Mouse (Mus musculus) forebrain, postnatal 0 days (tissue): ENCODE measurements at regions not wholly inside any gene's neighbourhood (a gene's known extent, or its start where the extent isn't known, plus 50 kb on each side); places are given as distances from the start of the nearest gene placed in this dataset.

Experiments used
- ATAC-seq: fragments of 200-750 bp; cut with Nextera tagmentation; 2 replicates; pipeline ENCODE4 v1.8.0; 2017; ENCODE audit warnings: mild to moderate bottlenecking, moderate library complexity
- DNase-seq: peaks from one replicate; pipeline ENCODE4 v3.0.0-alpha.2; 2015
- H3K27ac ChIP-seq: fragments of 300-500 bp; sonication (generic); 2 replicates; pipeline ENCODE4 v1.5.1; 2014; ENCODE audit warnings: low read depth, mild to moderate bottlenecking, antibody characterized with exemption, low read length, moderate library complexity, mixed read lengths
- H3K27me3 ChIP-seq: fragments of 300-500 bp; sonication (generic); 2 replicates; pipeline ENCODE4 v1.6.1; 2014; ENCODE audit warnings: mild to moderate bottlenecking, low read length, mixed read lengths; ENCODE audit not compliant: insufficient read depth
- H3K36me3 ChIP-seq: fragments of 300-500 bp; sonication (generic); 2 replicates; pipeline ENCODE4 v1.6.1; 2014; ENCODE audit warnings: mild to moderate bottlenecking, moderate library complexity; ENCODE audit not compliant: insufficient read depth
- H3K4me1 ChIP-seq: fragments of 300-500 bp; sonication (generic); 2 replicates; pipeline ENCODE4 v1.6.1; 2014; ENCODE audit warnings: antibody characterized with exemption; ENCODE audit not compliant: insufficient read depth
- H3K4me2 ChIP-seq: fragments of 300-500 bp; sonication (generic); 2 replicates; pipeline ENCODE4 v1.6.1; 2014; ENCODE audit warnings: low read depth, mild to moderate bottlenecking, moderate library complexity
- H3K4me3 ChIP-seq: fragments of 300-500 bp; sonication (generic); 2 replicates; pipeline ENCODE4 v1.5.1; 2014; ENCODE audit warnings: low read depth, low read length, mixed read lengths
- H3K9ac ChIP-seq: fragments of 300-500 bp; sonication (generic); 2 replicates; pipeline ENCODE4 v1.6.1; 2014; ENCODE audit warnings: mild to moderate bottlenecking
- H3K9me3 ChIP-seq: fragments of 300-500 bp; sonication (generic); 2 replicates; pipeline ENCODE4 v1.6.1; 2016; ENCODE audit warnings: low read length
- CTCF ChIP-seq: sonication (generic); IDR thresholded peaks from 2 replicates; pipeline ENCODE4 v1.5.1; 2016; ENCODE audit warnings: antibody characterized with exemption, control low read depth, low read depth
- WGBS: fragments of 180-500 bp; shearing (Covaris S2); extraction: QIAGEN DNeasy Blood & Tissue Kit; methylation state at CpG from one replicate; pipeline ENCODE4 v1.1.7; 2014; 5-methylcytosine and 5-hydroxymethylcytosine counted together

GRCm38 (mm10) chr15:97107779-97108178 lies 52.0 kb upstream of the Slc38a4 start:
- H3K4me2 ChIP-seq, result no peak overlapping the region
- H3K27me3 ChIP-seq, result no peaks in the 10 kb centered on the region
- no peak for TF ChIP-seq CTCF
- H3K4me1 ChIP-seq, result no peaks in the 10 kb centered on the region
- WGBS, result 58% methylated on average over 10 of the region's 10 CpGs
- no peaks in the 10 kb centered on the region for H3K9me3 ChIP-seq
- H3K36me3 ChIP-seq, result no peaks in the 10 kb centered on the region
- ATAC-seq (no peak), DNase-seq (no peak)
- H3K4me3 ChIP-seq, result no peak overlapping the region
- H3K27ac ChIP-seq, result no peak overlapping the region
- H3K9ac ChIP-seq, result no peak overlapping the region

DNA sequence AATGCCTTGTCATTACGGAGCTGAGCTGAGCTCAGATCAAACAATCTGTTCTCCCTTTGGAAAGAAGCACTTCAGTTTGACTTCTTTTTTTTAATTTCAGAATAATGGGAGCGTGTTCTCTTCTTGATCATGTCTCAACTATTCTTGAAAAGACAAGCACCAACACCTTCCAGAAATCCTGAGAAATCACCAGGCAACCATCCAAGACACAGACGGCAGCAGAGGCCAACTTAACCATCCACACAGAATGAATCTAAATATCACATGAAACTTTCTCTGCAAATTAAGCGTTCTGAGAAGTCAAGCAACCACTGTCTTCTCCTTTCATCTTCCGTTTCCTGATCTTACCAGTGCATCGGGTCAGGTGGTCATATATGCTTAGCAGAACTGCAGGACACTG lies 50.8 kb upstream of the Slc38a4 start:
- H3K9me3 ChIP-seq, result no peaks in the 10 kb centered on the region
- no peaks in the 10 kb centered on the region for H3K36me3 ChIP-seq
- H3K4me1 ChIP-seq, result no peaks in the 10 kb centered on the region
- WGBS, result 65% methylated on average over 6 of the region's 6 CpGs
- no peak overlapping the region for H3K27ac ChIP-seq
- TF ChIP-seq CTCF, result no peak
- no peaks in the 10 kb centered on the region for H3K27me3 ChIP-seq
- no peak for DNase-seq
- H3K4me2 ChIP-seq, result no peak overlapping the region
- H3K9ac ChIP-seq, result no peak overlapping the region
- H3K4me3 ChIP-seq, result no peak overlapping the region
- ATAC-seq, result no peak
